Mouse (Mus musculus) embryonic facial prominence, embryonic 15.5 days (tissue): ENCODE measurements around the gene Vwa2. TPM values are rescaled to one million over a fixed set of nuclear protein-coding genes. Genes with fewer than 3 reads are reported as not detected.

ENCODE experiments used
- ATAC-seq: fragments of 200-750 bp; cut with Nextera tagmentation; 2 replicates; pipeline ENCODE4 v1.8.0; 2017; ENCODE audit warnings: low read depth, moderate TSS enrichment; ENCODE audit not compliant: insufficient number of reproducible peaks, low FRiP score, low TSS enrichment
- H3K27ac ChIP-seq: fragments of 300-500 bp; sonication (generic); replicated peaks from 2 replicates; pipeline ENCODE4 v1.5.1; 2015; ENCODE audit warnings: mild to moderate bottlenecking, inconsistent platforms
- H3K27me3 ChIP-seq: fragments of 300-500 bp; sonication (generic); 2 replicates; pipeline ENCODE4 v1.6.1; 2015; ENCODE audit warnings: inconsistent platforms
- H3K36me3 ChIP-seq: fragments of 300-500 bp; sonication (generic); 2 replicates; pipeline ENCODE4 v1.6.1; 2015; ENCODE audit warnings: mild to moderate bottlenecking, inconsistent platforms
- H3K4me1 ChIP-seq: fragments of 300-500 bp; sonication (generic); 2 replicates; pipeline ENCODE4 v1.6.1; 2015; ENCODE audit warnings: inconsistent platforms
- H3K4me2 ChIP-seq: fragments of 300-500 bp; sonication (generic); replicated peaks from 2 replicates; pipeline ENCODE4 v1.6.1; 2015; ENCODE audit warnings: mild to moderate bottlenecking, inconsistent platforms
- H3K4me3 ChIP-seq: fragments of 300-500 bp; sonication (generic); replicated peaks from 2 replicates; pipeline ENCODE4 v1.5.1; 2015; ENCODE audit warnings: mild to moderate bottlenecking, inconsistent platforms
- H3K9ac ChIP-seq: fragments of 300-500 bp; sonication (generic); 2 replicates; pipeline ENCODE4 v1.6.1; 2015; ENCODE audit warnings: inconsistent platforms
- H3K9me3 ChIP-seq: fragments of 300-500 bp; sonication (generic); replicated peaks from 2 replicates; pipeline ENCODE4 v1.6.1; 2016; ENCODE audit warnings: inconsistent platforms
- WGBS: fragments of 180-500 bp; shearing (Covaris S2); methylation state at CpG from one replicate; pipeline ENCODE4 v1.1.7; 2015; 5-methylcytosine and 5-hydroxymethylcytosine counted together
- polyA plus RNA-seq: library from polyadenylated mRNA; unstranded; fragments of >200 nt; fragmentation: Nextera tagmentation; extraction: Ambion mirVana; gene quantifications from 2 replicates; pipeline ENCODE4 v1.2.1, GENCODE M21; 2015

Gene Vwa2
- polyA plus RNA-seq, 1 experiment from 2014 or later: 9.9 TPM

DNA sequence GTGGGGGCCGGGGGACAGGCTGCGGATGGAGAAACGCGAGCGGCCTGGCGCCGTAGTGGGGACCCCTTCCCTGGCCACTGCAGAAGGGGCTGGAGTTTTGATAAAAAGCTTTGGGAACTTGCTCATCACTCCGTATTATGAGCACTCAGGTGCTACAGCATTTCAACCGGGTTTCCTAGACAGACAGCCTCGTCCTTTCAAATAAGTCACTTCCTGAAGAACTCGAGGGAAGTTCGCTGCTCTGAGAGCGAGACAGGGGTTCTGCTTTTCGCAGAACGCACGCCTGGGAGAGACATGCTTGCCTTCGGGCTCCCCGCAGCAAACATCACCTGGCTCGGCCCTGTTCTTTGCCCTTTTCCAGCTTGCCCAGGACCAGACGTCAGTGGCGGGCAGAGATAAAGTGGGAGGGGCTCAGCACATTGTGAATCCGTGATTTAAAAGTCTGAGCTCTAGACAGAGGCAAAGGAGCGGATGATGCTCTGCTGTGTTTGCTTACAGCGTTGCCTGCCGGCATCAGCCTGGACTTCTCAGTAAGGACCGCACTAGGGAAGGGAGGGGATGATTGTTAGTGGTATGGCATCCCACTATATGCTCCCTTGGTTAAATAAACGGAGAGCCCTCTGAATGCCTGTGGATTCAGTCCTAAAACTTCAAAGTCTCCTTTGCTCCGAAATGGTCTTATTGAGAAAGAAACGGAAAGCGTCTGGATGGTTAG, 709 bp downstream of the Vwa2 start:
- Histone ChIP-seq H3K27me3 (peaks cover 43% of the 10 kb centered on the region), H3K4me2 (peak overlapping the region; percentile 97), H3K9me3 (no peaks in the 10 kb centered on the region), H3K4me3 (peak overlapping the region; percentile 51), H3K4me1 (peaks cover 38% of the 10 kb centered on the region), H3K36me3 (no peaks in the 10 kb centered on the region), H3K27ac (no peak overlapping the region), H3K9ac (peak overlapping the region; percentile 16; the same call in 1 of the 2 replicates)
- ATAC-seq: no peak
- WGBS: 8% methylated on average over 30 of the region's 30 CpGs

DNA sequence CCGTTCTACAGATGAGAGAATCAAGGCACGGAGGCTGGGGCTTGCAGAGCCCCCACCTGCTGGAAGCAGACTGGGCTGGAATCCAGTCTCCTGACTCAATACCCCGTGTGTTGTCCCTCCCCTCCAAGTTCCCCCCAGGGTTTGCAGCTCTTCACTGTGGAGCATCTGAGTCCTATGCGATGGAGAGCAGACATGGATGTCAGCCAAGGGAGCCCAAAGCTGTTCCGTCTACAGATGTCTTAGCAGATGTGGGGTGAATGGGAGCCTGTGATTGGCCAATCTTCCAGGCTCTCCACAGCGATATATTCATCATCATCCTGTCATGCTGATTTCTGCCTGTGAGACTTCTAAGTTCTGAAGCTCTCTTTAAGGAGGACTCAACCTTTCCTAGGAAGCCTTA, 3.3 kb downstream of the Vwa2 start:
- no peaks in the 10 kb centered on the region for H3K9me3 ChIP-seq
- no peak for ATAC-seq
- no peak overlapping the region for H3K4me3 ChIP-seq
- no peak overlapping the region for H3K9ac ChIP-seq
- 24% methylated on average over 6 of the region's 6 CpGs for WGBS
- H3K36me3 ChIP-seq: no peaks in the 10 kb centered on the region
- H3K4me1 ChIP-seq: peaks cover 51% of the 10 kb centered on the region
- peaks cover 40% of the 10 kb centered on the region for H3K27me3 ChIP-seq
- H3K4me2 ChIP-seq: 0 out of 2 replicates have a peak overlapping the region, but pooled peaks have one; percentile 6
- H3K27ac ChIP-seq: no peak overlapping the region

DNA sequence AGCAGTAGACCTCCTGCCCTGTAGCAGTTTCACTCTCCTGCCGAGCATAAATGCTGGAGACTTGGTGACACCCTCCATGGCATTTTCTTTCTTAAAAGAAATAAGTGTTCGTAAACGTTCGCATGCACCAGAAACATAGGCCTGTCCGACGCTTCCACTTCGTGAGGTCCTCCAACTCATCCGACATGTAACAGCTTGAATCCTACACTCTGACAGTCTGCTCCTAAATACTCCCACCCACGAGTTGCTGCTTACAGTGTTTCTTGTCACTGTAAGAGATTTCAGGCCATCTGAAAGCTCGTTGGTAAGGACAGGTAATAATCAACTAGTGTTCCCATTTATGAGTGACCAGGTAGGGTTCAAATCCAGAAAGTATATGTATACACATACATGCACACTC, 13.8 kb downstream of the Vwa2 start:
- H3K27me3 ChIP-seq: no peaks in the 10 kb centered on the region
- no peak overlapping the region for H3K9ac ChIP-seq
- H3K9me3 ChIP-seq: no peaks in the 10 kb centered on the region
- no peak overlapping the region for H3K4me3 ChIP-seq
- H3K27ac ChIP-seq: 0 out of 2 replicates have a peak overlapping the region, but pooled peaks have one; percentile 28
- no peak for ATAC-seq
- H3K4me1 ChIP-seq: peaks cover 35% of the 10 kb centered on the region
- no peak overlapping the region for H3K4me2 ChIP-seq
- no peaks in the 10 kb centered on the region for H3K36me3 ChIP-seq
- 61% methylated on average over 10 of the region's 10 CpGs for WGBS

- H3K36me3 ChIP-seq: no peaks in the 10 kb centered on the region
- peaks cover 29% of the 10 kb centered on the region for H3K4me1 ChIP-seq
- no peak overlapping the region for H3K4me2 ChIP-seq
- no peak overlapping the region for H3K9ac ChIP-seq
- no peaks in the 10 kb centered on the region for H3K9me3 ChIP-seq
- ATAC-seq: peak; percentile 36; the same call in 1 of the 2 replicates
- no peaks in the 10 kb centered on the region for H3K27me3 ChIP-seq
- H3K27ac ChIP-seq: no peak overlapping the region; the same call in 1 of the 2 replicates
- no peak overlapping the region for H3K4me3 ChIP-seq
- WGBS: 30% methylated on average over 5 of the region's 5 CpGs
Measured at GRCm38 (mm10) chr19:56888654-56889053, 14.6 kb downstream of the Vwa2 start.

GRCm38 (mm10) chr19:56891438-56891837, 17.4 kb downstream of the Vwa2 start:
- Histone ChIP-seq H3K4me3 (no peak overlapping the region), H3K4me1 (peaks cover 29% of the 10 kb centered on the region), H3K9me3 (no peaks in the 10 kb centered on the region), H3K36me3 (no peaks in the 10 kb centered on the region), H3K27ac (no peak overlapping the region), H3K9ac (no peak overlapping the region), H3K27me3 (no peaks in the 10 kb centered on the region), H3K4me2 (no peak overlapping the region)
- 46% methylated on average over 2 of the region's 2 CpGs for WGBS
- ATAC-seq: peak; percentile 7; the same call in 1 of the 2 replicates

- no peak for ATAC-seq
- Histone ChIP-seq H3K27me3 (no peaks in the 10 kb centered on the region), H3K9me3 (no peaks in the 10 kb centered on the region), H3K36me3 (no peaks in the 10 kb centered on the region), H3K4me3 (no peak overlapping the region), H3K4me1 (peaks cover 23% of the 10 kb centered on the region), H3K27ac (no peak overlapping the region), H3K9ac (no peak overlapping the region), H3K4me2 (no peak overlapping the region)
- 71% methylated on average over 5 of the region's 5 CpGs for WGBS
Measured at GRCm38 (mm10) chr19:56892586-56892985, 18.5 kb downstream of the Vwa2 start.

- H3K27ac ChIP-seq: no peak overlapping the region
- H3K9ac ChIP-seq: no peak overlapping the region
- WGBS: 86% methylated on average over 5 of the region's 5 CpGs
- no peaks in the 10 kb centered on the region for H3K36me3 ChIP-seq
- no peak for ATAC-seq
- H3K9me3 ChIP-seq: no peaks in the 10 kb centered on the region
- no peak overlapping the region for H3K4me3 ChIP-seq
- peaks cover 24% of the 10 kb centered on the region for H3K4me1 ChIP-seq
- H3K27me3 ChIP-seq: no peaks in the 10 kb centered on the region
- no peak overlapping the region for H3K4me2 ChIP-seq
Measured at GRCm38 (mm10) chr19:56893326-56893725, 19.3 kb downstream of the Vwa2 start.

- Histone ChIP-seq H3K4me3 (no peak overlapping the region), H3K27me3 (no peaks in the 10 kb centered on the region), H3K9me3 (no peaks in the 10 kb centered on the region), H3K4me1 (peaks cover 11% of the 10 kb centered on the region), H3K4me2 (no peak overlapping the region), H3K36me3 (no peaks in the 10 kb centered on the region), H3K9ac (no peak overlapping the region), H3K27ac (no peak overlapping the region)
- no peak for ATAC-seq
- WGBS: 65% methylated on average over 16 of the region's 16 CpGs
Measured at GRCm38 (mm10) chr19:56897654-56898053, 23.6 kb downstream of the Vwa2 start.

- Histone ChIP-seq H3K27ac (no peak overlapping the region), H3K4me3 (no peak overlapping the region)
Measured at GRCm38 (mm10) chr19:56904095-56904494, 30.0 kb downstream of the Vwa2 start.

GRCm38 (mm10) chr19:56905395-56905794, 31.3 kb downstream of the Vwa2 start:
- Histone ChIP-seq H3K27ac (no peak overlapping the region), H3K4me1 (peaks cover 6% of the 10 kb centered on the region; the same call in 1 of the 2 replicates), H3K4me2 (no peak overlapping the region), H3K4me3 (no peak overlapping the region), H3K9me3 (no peaks in the 10 kb centered on the region), H3K27me3 (no peaks in the 10 kb centered on the region), H3K9ac (no peak overlapping the region), H3K36me3 (no peaks in the 10 kb centered on the region)
- 78% methylated on average over 7 of the region's 7 CpGs for whole genome bisulfite sequencing
- ATAC-seq: no peak

More at GRCm38 (mm10) chr19:56904095-56904494, 30.0 kb downstream of the Vwa2 start:
- Histone ChIP-seq H3K9ac (no peak overlapping the region), H3K36me3 (no peaks in the 10 kb centered on the region), H3K4me1 (peaks cover 6% of the 10 kb centered on the region; the same call in 1 of the 2 replicates), H3K4me2 (no peak overlapping the region), H3K27me3 (no peaks in the 10 kb centered on the region), H3K9me3 (no peaks in the 10 kb centered on the region)
- ATAC-seq: no peak
- 67% methylated on average over 3 of the region's 3 CpGs for WGBS

- no peak for ATAC-seq
- H3K4me1 ChIP-seq: peaks cover 6% of the 10 kb centered on the region; the same call in 1 of the 2 replicates
- 36% methylated on average over 3 of the region's 3 CpGs for WGBS
Measured at GRCm38 (mm10) chr19:56907850-56908249, 33.8 kb downstream of the Vwa2 start.

More at GRCm38 (mm10) chr19:56907850-56908249, 33.8 kb downstream of the Vwa2 start:
- H3K27ac ChIP-seq: no peak overlapping the region
- H3K9ac ChIP-seq: no peak overlapping the region
- H3K9me3 ChIP-seq: no peaks in the 10 kb centered on the region
- H3K27me3 ChIP-seq: no peaks in the 10 kb centered on the region
- no peaks in the 10 kb centered on the region for H3K36me3 ChIP-seq
- H3K4me3 ChIP-seq: no peak overlapping the region
- H3K4me2 ChIP-seq: no peak overlapping the region
